Mouse (Mus musculus): ENCODE results near the gene Abcg8.

Abcg8 gene

DNA sequence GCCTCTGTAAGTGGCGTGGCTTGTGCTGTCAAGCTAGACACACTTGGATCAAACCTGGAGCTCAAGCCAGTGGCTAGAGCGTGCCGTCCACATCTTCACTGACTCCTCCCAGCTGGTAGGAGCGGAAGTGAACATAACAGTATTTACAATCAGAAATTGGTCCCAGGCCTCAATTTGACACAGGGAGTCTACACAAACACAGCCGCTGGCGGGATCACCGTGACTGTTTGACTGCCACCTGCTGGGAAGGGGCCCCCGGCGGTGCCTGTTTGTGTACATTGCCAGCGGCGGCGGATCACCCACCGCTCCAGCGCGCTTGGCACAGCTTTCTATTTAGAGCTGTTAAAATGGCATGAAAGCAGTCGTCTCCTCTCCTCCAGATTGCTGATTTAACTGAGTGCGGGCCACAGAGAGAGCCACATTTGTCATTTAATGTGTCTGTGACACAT is 33.3 kb downstream of the Abcg8 start:
- peak in 1 of 2 experiments; percentile 16 for DNase-seq (ENCODE audit: low spot score in 2 of 2)

DNA sequence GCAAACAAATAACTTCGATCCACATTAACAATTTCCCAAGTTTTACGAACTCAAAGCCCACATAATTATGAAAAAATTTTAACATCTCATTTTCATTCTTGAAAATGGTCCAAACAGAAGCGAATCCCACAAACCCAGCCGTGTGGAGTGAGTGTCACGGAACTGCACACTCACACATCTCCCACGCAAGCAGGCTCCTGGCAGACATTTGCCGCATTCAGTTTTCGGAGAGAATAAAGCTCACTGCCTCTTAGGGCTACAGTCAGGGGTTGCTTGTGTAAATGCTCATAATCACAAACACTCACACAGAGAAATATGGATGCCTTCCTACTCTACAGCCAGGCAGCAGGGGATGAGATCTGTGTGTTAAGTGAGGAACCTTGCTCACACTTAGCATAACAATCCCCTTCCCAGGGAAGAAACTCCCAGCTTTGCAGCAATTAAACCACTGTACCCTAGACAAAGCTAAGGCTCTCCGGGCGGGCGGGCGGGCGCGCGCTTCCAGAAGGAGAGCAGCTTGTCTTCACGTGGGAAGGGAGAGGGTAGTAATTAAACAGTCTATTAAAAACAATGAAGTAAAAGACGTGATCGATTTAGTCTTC is 37.6 kb downstream of the Abcg8 start:
- peak in 1 of 2 experiments; percentile 47 for DNase-seq (ENCODE audit: low spot score in 2 of 2)

DNA sequence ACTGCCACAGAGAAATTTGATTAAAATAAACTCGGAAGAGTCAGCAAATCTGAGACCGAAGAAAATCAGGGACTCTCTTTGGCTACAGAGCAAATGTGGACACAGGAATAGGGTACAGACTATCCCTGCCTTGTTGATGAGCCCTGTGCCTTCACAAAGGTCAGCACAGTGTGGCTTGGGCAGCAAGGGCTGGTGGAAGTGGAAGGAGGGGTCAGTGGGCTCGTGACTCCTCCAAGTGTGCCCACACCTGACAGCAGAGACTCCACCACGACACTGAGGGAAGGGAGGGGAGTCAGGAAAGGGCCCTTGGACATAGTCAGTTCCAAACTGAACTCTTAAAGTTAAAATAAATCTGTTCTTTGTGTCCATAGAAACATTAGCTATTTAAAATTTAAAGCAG is 38.8 kb downstream of the Abcg8 start:
- DNase-seq (ENCODE audit: low spot score in 2 of 2) = no peak

DNA sequence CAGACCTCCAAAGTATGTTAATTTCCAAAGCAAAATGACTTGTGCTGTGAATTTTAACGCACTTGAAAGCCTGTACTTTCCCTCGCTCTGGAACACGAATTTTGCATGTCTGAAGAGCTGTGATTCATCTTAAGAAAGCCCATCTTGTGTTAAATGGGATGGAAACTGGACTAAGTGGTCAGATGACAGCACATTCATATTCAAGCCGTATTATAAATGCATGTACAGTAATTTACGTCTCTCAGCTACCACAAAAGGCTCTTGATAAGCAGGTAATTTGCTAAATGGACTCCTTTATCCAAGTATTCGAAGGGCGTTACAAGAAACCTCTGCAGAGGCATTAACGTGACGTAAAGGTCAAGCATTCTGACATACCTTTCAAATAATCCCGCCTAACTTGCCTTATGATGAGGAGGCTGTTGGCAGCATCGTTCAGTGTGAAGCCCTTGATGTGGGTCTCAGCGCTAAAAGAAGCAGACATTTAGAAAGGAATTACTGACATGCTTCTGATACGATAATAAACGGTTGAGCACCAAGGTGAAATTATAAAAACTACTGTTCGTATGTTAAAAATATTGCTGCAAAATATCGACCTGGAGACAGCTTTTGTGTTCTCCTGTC is 40.3 kb downstream of the Abcg8 start:
- DNase-seq (ENCODE audit: low spot score in 2 of 2) = no peak

DNA sequence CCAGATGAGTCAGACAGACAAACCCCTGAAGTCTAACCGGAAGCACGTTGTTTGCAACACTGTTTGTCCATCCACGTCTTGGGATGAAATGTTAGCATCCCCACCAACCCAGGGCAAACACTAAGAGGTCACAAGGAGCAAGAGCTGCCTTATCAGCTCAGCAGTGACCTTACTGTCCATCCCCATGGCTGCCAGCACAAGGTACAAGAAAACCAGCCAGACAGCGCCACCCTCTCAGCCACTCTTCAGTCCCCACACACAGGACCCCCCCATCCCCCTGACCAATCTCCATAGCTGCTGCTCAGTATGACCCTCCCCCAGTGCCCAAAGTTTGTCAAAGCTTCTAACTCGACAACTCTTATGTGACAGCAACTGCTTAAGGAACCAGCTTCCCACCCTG is 41.3 kb downstream of the Abcg8 start:
- no peak for DNase-seq (ENCODE audit: low spot score in 2 of 2)

DNA sequence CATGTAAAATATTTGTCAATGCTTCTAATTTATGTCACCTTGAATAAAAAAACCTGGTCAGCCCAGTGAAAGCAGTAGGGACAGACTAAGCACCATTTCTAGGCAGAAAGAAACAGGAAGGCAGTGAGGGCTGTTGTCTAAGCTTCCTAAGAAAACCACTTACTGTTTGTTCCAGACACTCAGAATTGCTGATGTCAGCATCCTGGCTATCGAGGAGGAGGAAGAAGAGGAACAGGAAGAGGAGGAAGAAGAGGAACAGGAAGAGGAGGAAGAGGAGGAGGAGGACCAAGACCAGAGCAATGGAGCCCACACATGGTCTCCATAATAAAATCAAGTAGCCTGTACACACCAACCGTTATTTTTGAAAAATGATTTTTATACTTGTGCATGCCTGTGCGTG is 43.0 kb downstream of the Abcg8 start:
- DNase-seq (ENCODE audit: low spot score in 2 of 2) = no peak

DNA sequence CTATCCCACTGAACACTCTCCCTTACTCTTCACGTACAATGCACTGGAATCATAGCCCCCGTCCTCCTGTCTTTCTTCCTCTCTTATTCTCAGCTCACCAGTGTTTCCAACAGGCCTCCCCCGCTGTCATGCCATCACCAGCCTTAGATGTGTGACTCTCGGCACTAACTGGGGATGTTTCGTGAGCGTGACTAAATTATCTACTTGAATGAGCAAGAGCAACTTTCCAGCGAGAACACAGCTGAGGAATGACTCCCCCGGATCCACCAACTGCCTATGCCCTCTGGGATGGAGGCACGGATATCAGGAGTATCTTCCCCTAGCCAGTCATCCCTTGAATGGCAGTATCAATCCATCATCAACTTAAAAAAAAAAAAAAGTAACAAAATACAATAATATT is 47.9 kb downstream of the Abcg8 start:
- peak in 1 of 2 experiments; percentile 17 for DNase-seq (ENCODE audit: low spot score in 2 of 2)

DNA sequence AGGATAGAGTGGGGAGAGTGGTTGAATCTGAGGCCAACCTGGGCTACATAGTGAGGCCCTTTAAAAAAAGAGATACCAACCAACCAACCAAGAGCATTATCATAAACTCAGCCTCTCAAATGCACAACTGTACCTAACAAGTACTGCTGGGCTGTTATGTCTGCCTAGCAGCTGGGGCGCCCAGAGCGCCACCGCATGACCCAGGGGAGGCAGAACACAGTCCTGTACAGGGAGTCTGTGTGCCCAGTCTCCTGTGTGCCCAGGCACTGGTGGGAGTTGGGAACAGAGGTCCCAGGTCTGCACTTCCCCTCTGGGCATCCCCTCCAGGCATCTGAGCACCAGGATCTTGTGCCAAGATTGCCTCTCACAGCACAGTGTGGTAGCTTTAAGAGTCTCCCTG is 49.1 kb downstream of the Abcg8 start:
- no peak for DNase-seq (ENCODE audit: low spot score in 2 of 2)

DNA sequence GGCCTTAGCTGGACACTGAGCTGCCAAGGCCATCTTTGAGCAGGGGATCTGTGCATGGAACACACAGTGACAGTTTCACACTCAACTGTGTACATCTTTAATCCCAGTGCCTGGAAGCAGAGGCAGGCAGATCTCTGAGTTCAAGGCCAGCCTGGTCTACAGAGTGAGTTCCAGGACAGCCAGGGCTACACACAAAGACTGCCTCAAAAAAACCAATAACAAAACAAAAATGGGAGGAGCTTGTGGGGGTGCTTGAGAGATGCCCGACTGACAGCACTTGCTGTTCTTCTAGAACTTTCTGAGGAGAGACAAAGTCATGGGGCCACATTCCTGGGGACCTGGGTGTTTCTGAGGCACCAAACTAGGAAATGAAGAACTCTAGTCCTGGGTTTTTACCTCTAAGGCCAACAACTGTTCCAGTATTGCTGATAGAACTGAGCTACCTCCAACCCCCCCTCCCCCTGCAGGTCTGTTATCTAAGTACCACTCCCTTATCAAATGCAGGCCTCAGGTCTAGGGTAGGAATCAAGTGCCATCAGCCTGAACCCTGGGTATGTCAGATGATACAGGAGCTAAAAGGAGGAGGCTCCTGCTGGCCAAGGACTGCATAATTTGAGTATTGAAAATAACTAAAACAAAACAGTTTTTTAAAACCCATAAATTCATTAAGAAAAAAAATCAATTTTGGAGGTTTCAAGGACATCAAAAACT is 52.3 kb downstream of the Abcg8 start:
- DNase-seq (ENCODE audit: low spot score in 2 of 2) = no peak

DNA sequence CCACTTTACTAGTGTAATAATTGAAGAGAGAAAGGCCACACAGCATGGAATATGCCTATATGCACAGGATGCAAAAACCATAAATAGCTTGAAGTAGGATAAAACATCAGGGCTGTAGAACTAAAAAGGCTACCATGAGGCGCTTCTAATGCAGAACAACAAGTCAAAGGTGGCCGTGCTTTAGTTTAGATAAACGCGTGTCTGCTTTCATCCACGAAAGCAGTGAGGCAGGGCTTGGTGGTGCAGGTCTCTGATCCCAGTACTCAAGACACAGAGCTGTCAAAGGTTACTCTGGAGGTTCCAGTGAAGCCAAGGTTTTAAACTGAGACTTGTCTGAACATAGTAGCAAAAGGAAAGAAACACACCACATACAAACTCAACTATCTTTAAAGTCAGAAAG is 53.0 kb downstream of the Abcg8 start:
- DNase-seq (ENCODE audit: low spot score in 2 of 2) = no peak

DNA sequence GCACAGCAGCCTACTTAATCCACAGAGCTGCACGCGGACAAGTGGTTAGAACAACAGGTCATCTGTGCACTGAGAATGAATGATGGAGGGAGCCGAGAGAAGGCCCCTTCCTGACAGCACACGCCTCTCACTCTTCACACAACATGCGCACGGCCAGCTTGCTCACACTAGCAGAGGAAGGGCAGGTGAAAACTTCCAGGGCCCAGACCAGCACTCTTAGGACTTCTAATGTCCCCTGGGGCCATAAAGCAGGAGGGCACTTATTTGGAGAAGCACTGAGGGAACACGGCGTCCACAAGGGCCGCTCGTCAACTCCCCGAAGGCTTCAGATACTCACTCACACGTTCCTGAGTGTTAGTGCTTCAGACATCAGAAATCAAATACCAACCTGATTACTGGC is 55.3 kb downstream of the Abcg8 start:
- no peak for DNase-seq (ENCODE audit: low spot score in 2 of 2)

DNA sequence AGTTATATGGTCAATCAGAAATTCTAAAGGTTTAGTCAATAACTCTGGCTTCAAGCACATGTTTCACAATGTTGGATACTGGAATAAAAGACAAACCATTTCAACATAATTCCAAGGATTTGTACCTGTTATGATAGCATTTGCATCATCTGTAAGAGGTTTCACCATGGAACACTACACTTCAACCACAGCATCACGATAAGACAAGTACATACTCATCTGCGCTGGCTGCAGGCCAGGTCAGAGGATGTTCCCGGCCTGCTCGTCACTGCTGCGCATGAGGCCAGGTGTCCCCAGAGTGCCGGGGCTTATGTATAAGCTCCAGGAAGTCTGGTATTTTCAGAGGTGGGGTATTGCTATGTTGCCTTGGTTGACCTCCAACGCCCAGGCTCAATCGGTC is 56.5 kb downstream of the Abcg8 start:
- DNase-seq (ENCODE audit: low spot score in 2 of 2) = no peak

DNA sequence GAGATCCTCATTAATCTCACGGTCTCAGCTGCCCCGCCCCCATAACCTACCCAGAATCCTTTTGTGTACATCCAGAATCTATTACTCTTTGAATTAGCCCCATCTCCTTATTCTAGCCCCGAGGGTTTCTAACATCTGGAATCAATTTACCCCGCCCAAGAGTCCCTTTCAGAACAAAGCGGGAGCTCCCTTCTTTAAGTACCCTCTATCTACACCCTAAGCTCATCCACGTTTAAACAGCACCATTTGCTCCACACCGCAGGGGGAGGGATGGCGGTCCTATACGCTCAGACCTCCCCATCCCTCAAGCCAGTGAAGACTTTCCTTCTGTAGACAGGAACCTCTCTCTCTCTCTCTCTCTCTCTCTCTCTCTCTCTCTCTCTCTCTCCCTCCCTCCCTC is 60.6 kb downstream of the Abcg8 start:
- DNase-seq (ENCODE audit: low spot score in 2 of 2) = no peak

DNA sequence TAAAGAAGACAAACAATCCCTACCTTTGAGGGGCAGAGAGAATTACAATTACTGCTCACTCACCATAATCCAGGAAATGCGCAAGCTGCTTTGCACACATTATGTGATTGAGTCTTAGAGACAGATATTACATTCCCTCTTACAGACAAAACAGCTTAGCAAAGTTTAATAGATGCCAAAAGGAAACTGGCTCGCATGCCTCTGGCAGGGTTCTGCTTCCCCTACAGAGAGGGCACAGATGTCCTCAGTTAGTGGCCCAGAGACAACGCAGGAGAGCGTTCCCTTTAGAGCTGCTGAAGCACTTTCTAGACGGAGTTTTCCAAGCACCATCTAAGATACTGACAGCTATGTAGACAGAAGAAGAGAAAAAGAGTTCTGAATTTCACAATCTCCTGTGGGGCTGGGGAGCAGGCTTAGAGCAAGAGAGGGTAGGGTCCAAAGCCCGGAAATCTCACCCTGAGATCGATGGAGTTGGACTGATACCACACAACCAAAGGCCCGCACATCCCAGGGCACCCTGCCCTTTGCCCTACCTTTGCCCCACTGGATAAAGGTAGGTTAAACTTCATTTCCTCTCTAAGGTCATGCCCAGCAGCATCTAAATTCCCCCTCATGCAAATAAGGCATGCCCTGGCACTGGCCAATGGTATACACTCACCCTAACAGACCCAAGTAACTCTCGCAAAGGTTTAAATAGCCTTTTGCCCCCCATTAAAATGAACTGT is 62.1 kb downstream of the Abcg8 start:
- DNase-seq (ENCODE audit: low spot score in 2 of 2) = no peak

DNA sequence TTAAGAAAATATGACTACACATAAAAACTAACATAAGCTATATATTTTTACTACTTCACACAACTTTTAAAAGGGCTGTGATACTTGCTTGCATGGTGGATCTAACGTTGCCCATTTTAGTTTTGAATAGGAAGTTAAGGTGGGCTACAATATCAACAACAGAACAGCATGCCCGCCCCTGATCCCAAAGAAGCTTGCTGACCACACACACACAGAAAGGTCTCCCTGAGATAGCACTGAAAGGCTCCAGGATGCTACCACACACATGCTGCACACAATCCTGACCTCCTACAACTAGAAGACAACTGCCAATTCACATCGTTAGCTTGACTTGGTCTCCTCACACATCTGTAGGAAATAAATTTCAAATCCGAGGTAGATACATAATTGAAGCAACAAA is 68.2 kb downstream of the Abcg8 start:
- DNase-seq (ENCODE audit: low spot score in 2 of 2) = no peak

DNA sequence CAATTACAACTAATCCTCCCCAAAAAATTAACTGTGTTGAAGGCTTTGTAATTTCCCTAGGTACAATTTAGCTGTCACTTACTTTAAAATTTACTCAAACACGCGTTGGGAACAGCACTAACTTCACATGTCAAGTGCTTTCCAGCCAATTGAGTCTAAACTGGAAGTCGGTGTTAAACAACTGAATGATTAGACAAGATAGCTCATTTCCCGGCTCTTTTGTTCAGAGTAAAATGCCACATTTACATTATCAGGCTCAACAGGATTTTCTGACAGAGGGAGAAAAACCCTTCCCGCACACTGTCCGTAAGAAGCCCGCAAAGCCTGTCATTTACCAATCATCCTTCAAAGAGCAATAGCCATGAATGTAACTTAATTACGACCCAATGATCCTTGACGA is 68.9 kb downstream of the Abcg8 start:
- DNase-seq (ENCODE audit: low spot score in 2 of 2) = no peak

DNA sequence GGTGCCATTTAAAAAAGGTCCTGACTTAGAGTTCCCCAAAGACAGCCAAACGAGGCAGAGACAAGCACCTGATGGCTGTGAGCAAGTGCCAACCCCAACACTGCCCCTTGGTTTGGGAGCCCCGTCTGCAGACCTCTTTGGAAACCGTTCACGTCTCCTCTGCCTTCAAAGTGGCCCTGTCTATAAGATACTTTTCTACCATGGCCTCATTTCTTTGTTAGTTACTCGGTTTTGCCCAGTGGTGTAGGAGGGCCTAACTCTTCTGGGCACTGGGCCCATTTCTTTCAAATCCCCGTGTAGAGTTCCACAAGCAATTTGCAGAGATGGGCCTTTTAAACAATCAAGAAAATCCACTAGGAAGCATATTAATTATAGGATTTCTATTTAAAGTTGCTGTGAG is 71.1 kb downstream of the Abcg8 start:
- peak in 1 of 2 experiments; percentile 42 for DNase-seq (ENCODE audit: low spot score in 2 of 2)

DNA sequence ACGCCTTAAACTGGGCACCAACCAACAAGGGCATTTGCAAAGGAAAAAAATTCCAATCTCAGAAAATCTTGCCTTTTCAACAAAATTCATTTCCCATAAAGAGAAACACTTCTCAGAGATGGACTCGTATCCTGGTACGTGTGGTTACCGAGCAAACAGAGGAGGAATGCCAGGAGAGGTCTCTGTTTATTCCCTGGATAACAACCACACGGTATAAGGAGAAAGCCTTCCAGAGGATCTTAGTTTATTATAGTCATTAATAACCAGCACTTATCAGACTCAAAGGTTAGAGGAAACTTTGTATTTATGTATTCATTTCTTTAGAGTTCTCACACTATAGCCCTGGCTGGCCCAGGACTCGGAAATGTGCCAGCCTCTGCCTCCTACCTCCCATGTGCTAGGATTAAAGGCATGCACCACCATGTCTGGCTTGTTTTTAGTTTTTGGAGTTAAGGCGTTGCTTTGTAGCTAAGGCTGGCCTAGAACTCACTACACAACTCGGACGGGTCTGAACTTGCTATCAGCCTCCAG is 72.1 kb downstream of the Abcg8 start:
- DNase-seq (ENCODE audit: low spot score in 2 of 2) = no peak

DNA sequence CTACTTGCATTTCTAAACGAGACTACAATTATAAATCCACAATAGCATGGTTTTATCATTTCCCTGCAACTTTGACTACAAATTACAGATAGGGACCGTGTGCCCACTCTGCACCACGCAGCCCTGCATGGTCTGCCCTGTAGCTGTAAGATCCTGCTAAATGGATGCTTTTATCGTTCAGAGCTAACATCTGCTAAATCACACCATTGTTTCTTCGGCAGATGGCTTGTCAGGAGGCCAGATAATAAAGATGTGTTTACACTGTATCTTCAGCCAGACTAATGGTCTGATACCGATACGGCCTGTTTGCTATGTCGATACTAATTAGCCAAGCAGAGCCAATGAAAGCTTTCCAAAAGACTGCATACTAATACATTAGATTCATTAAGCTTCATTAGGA is 73.2 kb downstream of the Abcg8 start:
- DNase-seq (ENCODE audit: low spot score in 2 of 2) = peak in 1 of 2 experiments; percentile 36

Measured in left cerebral cortex, adult 9 months (tissue).